Mouse (Mus musculus) gastrocnemius, postnatal 36 days (tissue): ENCODE measurements around the gene Sppl3. TPM values are rescaled to one million over a fixed set of nuclear protein-coding genes. Genes with fewer than 3 reads are reported as not detected.
A peak's percentile ranks its signal among the peaks of the same experiment; 100 is the strongest.

ENCODE experiments used
- DNase-seq, 2 experiments: peaks; one replicate each; pipeline ENCODE4 v3.0.0; 2022
- intact Hi-C: fragments of 180-260 bp; cut with DNase I; formaldehyde crosslinking; loops from one replicate; pipeline ENCODE4 v1.15.1; 2025
- total RNA-seq, 2 experiments: library from RNA; stranded (reverse); gene quantifications; 2 replicates each; pipeline ENCODE4 v1.2.3; 2021

The Sppl3 gene
- total RNA-seq, 2 experiments from 2014 or later = 19.6 to 21.3 TPM

- intact Hi-C loops = no loop called here
- DNase-seq = no peak
Observed at GRCm38 (mm10) chr5:115114501-115114900, 103.6 kb downstream of the Sppl3 start.

- intact Hi-C loops = no loop called here
- no peak for DNase-seq
Observed at GRCm38 (mm10) chr5:115116426-115116825, 105.5 kb downstream of the Sppl3 start.

GRCm38 (mm10) chr5:115117467-115117866 lies 106.5 kb downstream of the Sppl3 start:
- DNase-seq = no peak
- intact Hi-C loops = no loop called here

- peak; percentile 77 to 90 for DNase-seq
- intact Hi-C loops = no loop called here
Observed at GRCm38 (mm10) chr5:115118961-115119570, 108.1 kb downstream of the Sppl3 start, which contains the start of gene Acads. Gene Acads, minus strand, starts transcription at chr5:115119346.

- intact Hi-C loops = no loop called here
Observed at GRCm38 (mm10) chr5:115120978-115121377, 110.0 kb downstream of the Sppl3 start.

GRCm38 (mm10) chr5:115124690-115125089 lies 113.8 kb downstream of the Sppl3 start:
- intact Hi-C loops = loop anchor here (1.0 to 5.0 kb wide), 2 partner anchors 39 to 113 kb away; partner anchors contain the start of gene Pop5
- peak in 1 of 2 experiments; percentile 10 for DNase-seq

More at GRCm38 (mm10) chr5:115120978-115121377, 110.0 kb downstream of the Sppl3 start:
- no peak for DNase-seq

- intact Hi-C loops = loop anchor here (1.0 to 5.0 kb wide), 2 partner anchors 38 to 112 kb away; partner anchors contain the start of gene Pop5
- DNase-seq = peak; percentile 80 to 83
Observed at GRCm38 (mm10) chr5:115125211-115125871, 114.4 kb downstream of the Sppl3 start.

GRCm38 (mm10) chr5:115126578-115127312 lies 115.8 kb downstream of the Sppl3 start:
- DNase-seq = no peak
- intact Hi-C loops = loop anchor here (5.0 kb wide), 1 partner anchor 111 kb away; the partner anchor contains the start of gene Pop5

- no peak for DNase-seq
- intact Hi-C loops = loop anchor here (5.0 kb wide), 1 partner anchor 110 kb away; the partner anchor contains the start of gene Pop5
Observed at GRCm38 (mm10) chr5:115127421-115128179, 116.7 kb downstream of the Sppl3 start.

- no peak for DNase-seq
- intact Hi-C loops = loop anchor here (5.0 kb wide), 1 partner anchor 108 kb away; the partner anchor contains the start of gene Pop5
Observed at GRCm38 (mm10) chr5:115129328-115129727, 118.4 kb downstream of the Sppl3 start.

- intact Hi-C loops = no loop called here
- no peak for DNase-seq
Observed at GRCm38 (mm10) chr5:115132465-115132864, 121.5 kb downstream of the Sppl3 start.

- no peak for DNase-seq
Observed at GRCm38 (mm10) chr5:115133358-115134066, 122.6 kb downstream of the Sppl3 start.

GRCm38 (mm10) chr5:115134234-115135165 lies 123.6 kb downstream of the Sppl3 start, which contains the start of gene Unc119b:
Gene Unc119b, minus strand, starts transcription at chr5:115134975.
- DNase-seq = peak; percentile 84 to 88
- intact Hi-C loops = no loop called here

More at GRCm38 (mm10) chr5:115133358-115134066, 122.6 kb downstream of the Sppl3 start:
- intact Hi-C loops = no loop called here

GRCm38 (mm10) chr5:115139124-115139523 lies 128.2 kb downstream of the Sppl3 start:
- DNase-seq = no peak
- intact Hi-C loops = no loop called here

GRCm38 (mm10) chr5:115140726-115141125 lies 129.8 kb downstream of the Sppl3 start:
- intact Hi-C loops = no loop called here
- peak in 1 of 2 experiments; percentile 6 for DNase-seq

- intact Hi-C loops = no loop called here
- DNase-seq = no peak
Observed at GRCm38 (mm10) chr5:115142166-115142697, 131.3 kb downstream of the Sppl3 start.

GRCm38 (mm10) chr5:115143552-115143951 lies 132.6 kb downstream of the Sppl3 start:
- intact Hi-C loops = no loop called here

GRCm38 (mm10) chr5:115144471-115144870 lies 133.5 kb downstream of the Sppl3 start:
- DNase-seq = peak in 1 of 2 experiments; percentile 3
- intact Hi-C loops = no loop called here

More at GRCm38 (mm10) chr5:115143552-115143951, 132.6 kb downstream of the Sppl3 start:
- DNase-seq = peak in 1 of 2 experiments; percentile 15
